Mouse (Mus musculus): ENCODE measurements at regions not wholly inside any gene's neighbourhood (a gene's known extent, or its start where the extent isn't known, plus 50 kb on each side); places are given as distances from the start of the nearest gene placed in this dataset.

GRCm38 (mm10) chr9:14108798-14109197, 166.1 kb upstream of the Sesn3 start:
- DNase-seq: no peak

DNA sequence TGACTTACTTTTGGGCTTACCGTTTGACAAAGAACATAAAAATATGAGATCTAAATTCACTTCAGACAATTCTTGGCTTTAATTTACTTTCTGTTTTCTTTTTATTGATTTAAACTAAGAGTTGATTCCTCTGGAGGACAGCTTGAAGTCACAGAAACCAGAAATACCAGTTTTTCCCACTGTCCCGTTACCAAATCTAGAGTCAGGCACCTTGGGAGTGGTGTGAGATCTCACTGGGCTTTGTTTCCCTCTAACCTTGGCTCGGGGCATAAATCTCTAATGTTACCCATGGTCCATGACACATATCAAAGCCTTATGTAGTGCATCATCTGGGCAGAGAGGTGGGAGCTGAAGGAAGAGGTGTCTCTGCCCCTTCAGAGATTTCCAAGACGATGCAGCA, 165.4 kb upstream of the Sesn3 start:
- DNase-seq: no peak

- no peak for DNase-seq
Observed at GRCm38 (mm10) chr9:14111713-14112112, 163.2 kb upstream of the Sesn3 start.

DNA sequence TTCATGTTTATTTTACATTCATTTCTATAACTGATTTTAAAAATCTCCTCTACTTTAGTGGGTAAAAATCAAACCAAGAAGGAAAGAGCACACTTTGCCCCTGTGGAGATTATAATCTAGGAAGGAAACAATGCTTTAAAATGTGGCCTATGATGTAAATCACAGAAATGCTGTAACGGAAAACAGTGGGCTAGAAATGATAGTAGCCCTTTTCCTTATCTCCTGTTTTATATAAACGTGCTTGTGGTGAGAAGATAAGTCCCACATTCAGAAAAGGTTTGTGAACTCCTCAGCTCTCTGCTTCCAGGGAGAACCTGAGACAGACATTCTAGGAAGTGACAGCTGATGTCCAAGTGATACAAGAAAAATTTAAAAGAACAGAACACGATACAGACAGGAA, 159.3 kb upstream of the Sesn3 start:
- no peak for DNase-seq

- no peak for DNase-seq
Observed at GRCm38 (mm10) chr9:14116097-14116840, 158.6 kb upstream of the Sesn3 start.

GRCm38 (mm10) chr9:14133372-14133771, 141.5 kb upstream of the Sesn3 start:
- no peak for DNase-seq

DNA sequence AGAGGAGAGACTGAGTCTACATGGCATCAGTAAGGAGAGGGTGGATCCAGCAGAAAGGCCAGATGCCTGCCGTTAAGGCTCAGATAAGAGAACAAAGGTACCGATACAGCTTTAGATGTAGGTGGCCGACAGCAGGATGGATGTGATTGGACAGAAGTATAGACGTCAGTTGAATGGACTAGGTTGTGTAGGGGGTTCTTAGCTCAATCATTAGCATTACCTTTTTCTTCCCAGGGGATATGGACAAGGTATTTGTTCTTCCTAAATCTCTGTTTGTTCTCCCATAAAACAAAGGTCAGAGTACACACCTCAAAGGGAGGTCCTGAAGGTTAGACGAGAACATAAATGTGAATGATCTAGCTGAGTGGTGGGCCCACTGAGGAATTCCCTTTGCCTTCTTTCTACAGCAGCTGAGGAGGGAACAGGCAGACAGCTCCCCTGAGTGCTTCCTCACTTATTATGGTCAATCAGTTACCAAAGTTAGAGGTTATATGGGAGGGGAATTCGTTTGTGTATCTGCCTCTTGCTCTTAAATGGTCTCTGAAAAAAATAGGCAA, 139.9 kb upstream of the Sesn3 start:
- no peak for DNase-seq

DNA sequence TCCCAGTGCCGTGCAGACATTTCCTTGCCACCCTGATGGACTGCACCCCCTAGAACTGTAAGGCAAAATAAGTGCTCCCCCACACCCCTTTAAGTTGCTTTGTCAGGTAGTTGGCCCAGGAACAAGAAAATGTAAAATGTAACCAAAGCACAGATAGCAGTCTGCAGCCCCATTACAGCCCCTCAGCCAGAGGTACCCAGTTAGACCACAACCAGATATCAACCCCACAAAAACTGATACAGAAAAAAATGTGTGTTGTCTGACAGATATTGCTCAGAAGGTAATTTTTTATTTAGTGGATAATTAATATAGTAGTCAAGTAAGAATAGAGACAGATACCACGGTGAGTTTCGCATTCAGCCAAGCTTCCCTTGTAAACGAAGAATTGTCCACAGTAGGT, 133.5 kb upstream of the Sesn3 start:
- DNase-seq: no peak

DNA sequence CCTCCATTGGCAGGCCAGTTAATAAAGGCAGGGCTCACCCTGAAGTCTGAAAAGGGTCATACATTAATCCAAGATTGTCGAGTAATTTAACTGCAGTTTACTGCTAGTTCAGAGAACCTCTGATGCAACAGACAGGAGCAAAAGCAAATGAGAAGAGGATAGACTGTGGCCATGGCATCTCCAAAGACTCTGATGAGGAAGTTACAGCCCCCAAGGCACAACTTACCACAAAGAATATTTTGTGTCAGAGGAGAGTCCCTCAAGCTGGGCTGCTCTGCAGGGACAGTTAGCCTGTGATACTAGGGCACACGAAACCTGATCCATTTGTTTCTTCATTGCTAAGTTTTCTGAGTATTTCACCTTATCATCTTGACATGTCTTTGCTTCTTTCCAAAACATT, 130.9 kb upstream of the Sesn3 start:
- no peak for DNase-seq

GRCm38 (mm10) chr9:14147088-14147487, 127.8 kb upstream of the Sesn3 start:
- no peak for DNase-seq

DNA sequence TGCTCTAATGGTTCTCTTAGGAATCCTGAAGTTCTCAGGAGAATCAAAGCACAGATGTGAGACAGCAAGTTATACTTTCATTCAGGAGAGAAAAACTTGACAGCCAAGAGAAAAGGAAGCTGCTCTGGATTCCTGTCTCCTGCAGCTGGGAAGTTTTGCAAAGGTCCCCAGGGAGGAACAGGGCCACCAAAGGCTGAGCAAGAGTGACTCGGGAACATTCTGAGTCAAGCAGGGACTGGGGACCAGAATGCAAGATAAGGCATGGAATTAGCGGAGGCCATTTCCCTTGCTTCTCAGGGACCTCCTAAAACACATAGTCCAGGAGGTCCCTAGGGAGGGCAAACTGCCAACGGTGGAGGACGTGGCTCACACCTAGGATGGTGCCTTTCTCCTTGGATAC, 127.1 kb upstream of the Sesn3 start:
- no peak for DNase-seq

GRCm38 (mm10) chr9:14150288-14150687, 124.6 kb upstream of the Sesn3 start:
- no peak for DNase-seq

DNA sequence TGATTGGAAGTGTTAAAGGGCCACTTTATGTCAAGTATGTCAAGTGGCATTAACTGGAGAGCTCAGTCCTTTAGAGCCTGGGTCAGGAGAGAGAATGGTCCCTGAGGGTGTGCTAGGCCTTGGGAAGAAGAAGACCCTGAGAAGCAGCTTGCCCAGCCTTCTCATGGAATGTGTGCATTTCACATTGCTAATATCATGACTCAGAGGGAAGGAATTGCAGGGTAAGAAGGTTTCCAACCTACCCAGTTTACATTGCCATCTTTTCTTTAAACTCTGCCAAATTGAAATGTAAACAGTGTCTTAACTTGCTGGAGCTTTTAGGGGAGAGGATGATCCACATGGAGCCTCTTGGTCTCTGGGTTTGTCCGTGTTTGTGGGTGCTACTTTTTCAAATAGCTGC, 117.9 kb upstream of the Sesn3 start:
- no peak for DNase-seq

- DNase-seq: no peak
Observed at GRCm38 (mm10) chr9:14158096-14158837, 116.6 kb upstream of the Sesn3 start.

DNA sequence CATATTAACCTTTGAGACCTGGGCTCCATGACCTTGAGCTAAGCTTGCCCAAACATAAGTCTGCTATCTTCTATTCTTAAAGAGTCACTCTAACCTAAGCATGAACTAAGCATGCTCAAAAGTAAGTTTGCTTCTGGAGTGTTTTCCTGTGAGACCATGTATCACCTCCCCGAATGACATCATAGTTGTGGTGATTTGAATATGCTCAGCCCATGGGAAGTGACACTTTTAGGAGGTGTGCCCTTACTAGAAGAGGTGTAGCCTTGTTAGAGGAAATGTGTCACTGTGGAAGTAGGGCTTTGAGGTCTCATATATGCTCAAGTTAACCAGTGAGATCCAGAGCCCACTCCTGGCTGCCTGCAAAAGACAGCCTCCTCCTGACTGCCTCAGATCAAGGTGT, 114.7 kb upstream of the Sesn3 start:
- DNase-seq: no peak

- no peak for DNase-seq
Observed at GRCm38 (mm10) chr9:14171589-14172240, 103.2 kb upstream of the Sesn3 start.

DNA sequence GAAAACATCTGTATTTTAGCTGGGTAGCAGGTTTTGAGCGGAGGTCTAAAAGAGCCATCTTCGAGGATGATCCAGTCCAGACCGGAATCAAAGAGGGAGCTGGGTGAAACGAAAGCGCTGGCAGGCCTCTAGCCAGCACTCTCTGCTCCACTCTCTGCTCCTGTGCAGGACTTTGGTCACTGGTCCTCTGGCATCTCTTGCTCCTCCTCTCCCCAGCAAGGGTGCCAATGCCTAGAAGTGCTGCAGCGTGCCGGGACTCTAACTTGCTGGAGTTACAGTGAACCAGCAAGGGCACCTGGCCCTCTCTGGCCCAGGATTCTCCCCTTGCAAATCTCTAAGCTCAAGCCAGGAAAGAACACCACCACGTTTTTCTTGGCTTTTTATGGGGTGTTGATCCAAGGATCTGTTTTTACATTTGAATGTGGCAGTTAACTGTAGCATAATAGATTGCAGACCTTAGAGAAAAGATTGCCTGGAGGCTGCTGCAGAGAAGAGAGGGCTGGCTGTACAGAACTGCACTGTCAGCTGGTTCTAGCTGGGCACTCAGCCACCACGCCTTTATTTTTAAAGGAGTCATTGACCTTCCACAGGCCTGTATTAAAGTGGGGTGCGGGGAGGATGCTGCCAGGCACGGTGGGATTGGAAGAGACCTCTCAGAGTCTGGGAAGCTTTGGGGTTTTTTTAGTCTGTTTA, 101.1 kb upstream of the Sesn3 start:
- peak; percentile 51 for DNase-seq

GRCm38 (mm10) chr9:14174324-14175040, 100.4 kb upstream of the Sesn3 start:
- DNase-seq: peak; percentile 23

GRCm38 (mm10) chr9:14175041-14175881, 99.6 kb upstream of the Sesn3 start:
- peak; percentile 26 for DNase-seq

GRCm38 (mm10) chr9:14179777-14180176, 95.1 kb upstream of the Sesn3 start:
- no peak for DNase-seq

- no peak for DNase-seq
Observed at GRCm38 (mm10) chr9:14184261-14184660, 90.6 kb upstream of the Sesn3 start.
